Mouse (Mus musculus): ENCODE measurements around the gene Dnali1. TPM values are rescaled to one million over a fixed set of nuclear protein-coding genes. Genes with fewer than 3 reads are reported as not detected.

Dnali1 gene
- not detected for total RNA-seq (2021)

- peak; percentile 66 for DNase-seq
Measured at GRCm38 (mm10) chr4:125065517-125066307, at the start of gene Dnali1. Dnali1 (minus strand) TSS chr4:125065703.

DNA sequence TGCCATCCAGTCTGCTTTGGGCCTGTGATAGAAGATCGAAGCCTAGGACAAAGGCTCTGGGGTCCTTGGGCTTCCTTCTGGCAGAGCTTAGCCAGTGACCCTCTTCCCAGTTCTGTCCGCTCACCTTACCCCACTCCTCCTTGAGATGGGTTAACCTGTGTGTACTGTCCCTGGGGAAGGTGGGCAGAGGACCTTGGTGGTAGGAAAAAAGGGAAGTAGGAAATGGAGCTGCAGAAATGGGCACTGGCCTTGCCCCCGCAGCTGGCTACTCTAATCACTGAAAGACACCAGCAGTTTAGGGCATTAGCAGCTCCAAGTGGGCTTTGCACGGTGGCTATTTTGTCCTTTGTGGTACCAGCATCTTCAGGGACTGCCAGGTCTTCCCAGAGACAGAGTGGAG is 49.6 kb upstream of the Dnali1 start:
- no peak for DNase-seq

GRCm38 (mm10) chr4:125114638-125115037 is 49.1 kb upstream of the Dnali1 start:
- peak; percentile 89 for DNase-seq

DNA sequence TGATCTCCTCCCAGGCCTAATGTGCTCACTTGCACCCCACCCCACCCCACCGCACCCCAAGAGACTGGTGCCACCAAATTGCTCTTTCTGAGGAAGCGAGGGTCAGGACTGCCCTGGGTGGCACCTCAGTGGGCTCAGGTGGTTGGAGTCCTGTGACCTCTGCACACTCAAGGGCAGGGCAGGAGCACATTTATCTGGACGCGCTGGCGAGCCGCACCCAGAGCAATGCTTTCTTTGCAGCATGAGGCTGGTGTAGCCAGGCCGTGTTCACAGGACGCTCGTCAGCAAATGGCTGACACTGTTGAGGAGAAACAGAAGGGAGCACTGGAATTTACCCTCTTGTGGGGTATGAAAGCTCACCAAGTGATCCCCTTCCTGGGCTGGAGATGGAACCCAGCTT is 39.9 kb upstream of the Dnali1 start:
- no peak for DNase-seq

DNA sequence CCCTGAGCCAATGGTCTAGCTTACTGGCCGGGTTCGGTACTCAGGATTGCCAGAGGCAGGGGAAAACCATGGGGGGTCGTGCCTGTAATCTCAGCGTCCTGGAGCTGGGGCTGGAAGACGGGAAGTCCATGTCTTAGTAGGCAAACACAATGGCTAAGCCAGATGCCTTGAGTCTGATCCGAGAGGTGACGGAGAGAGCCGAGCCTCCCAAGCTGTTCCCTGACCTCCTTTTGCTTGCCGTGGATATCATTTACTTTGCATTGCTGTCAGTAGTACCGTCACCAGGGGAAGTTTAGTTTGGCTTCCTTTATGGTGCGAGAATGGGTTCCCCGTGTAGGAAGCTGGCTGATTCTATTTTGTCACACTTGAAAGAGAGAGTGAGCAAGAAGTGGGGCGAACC is 35.8 kb upstream of the Dnali1 start:
- DNase-seq: no peak

DNA sequence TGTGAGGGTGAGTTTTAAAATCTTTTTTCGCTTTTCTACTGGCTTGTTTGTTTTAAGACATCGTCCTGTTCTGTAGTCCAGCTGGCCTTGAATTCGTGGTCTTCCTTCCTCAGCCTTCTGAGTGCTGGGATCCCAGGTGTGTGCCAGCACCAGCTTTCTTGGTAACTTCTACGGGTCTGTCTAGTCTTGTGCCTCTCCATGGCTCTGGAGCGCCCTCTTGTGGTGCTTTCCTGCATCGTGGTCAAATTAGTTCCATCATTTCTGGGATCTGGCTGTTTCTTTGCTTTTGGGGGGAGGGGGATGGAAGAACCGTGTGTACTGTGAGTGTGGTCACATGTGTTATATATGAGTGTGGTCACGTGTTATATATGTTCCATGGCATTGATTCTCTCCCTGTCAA is 34.0 kb upstream of the Dnali1 start:
- DNase-seq: peak; percentile 89

DNA sequence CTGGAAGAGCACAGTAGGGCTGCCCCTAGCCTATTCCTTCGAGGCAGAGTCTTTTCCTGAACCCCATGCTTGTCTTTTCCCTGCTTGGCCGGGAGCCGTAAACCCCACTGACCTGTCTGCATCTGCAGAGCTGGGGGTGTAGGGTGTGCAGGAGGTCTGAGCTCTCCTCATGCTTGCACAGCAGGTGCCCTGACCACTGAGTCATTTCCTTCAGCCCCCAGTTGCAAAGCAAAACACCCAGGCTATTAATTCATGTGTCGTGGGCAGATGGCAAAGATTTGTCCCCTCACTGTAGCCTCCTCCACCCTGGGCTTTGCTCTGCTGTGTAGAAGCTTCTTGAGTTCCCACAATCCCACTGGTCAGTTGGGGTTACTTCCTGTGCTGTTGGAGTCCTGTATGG is 31.9 kb upstream of the Dnali1 start:
- no peak for DNase-seq

DNA sequence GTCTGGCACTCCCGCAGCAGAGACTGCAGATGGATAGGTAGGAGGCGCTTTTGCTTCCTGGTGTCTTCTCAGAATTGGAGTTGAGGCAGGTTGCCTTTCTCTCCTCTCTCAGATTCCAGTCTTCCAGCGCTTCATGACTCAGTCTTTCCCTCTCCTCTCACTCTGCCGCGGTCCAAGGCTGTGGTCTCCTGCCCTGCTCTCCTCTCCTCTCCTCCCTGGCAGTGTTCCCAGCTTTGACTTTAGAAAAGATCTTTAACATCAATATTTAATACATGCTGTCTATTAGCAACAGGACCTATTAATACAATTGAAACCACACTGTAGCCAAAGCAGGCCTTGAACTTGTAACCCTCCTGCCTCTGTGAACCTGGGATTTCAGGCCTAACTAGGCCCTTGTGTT is 30.6 kb upstream of the Dnali1 start:
- DNase-seq: no peak

DNA sequence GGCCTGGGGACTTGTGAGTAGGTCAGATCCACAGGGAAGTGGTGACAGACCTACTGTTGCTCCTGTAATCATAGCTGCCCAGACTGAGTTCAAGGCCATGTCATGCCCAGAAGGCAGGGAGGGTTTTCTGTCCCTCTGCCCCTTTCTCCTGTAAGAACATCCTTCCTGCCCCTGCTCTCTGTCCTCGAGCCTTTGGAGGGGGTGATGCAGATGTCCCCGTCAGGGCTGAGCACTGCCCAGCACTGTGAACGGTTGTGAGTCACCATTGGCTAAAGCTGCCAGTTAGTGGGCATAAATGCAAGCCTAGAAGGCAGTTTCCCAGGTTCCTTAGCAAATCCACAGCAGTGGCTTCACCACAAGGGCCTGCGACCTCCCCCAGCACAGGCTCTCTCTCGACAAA is 27.5 kb upstream of the Dnali1 start:
- no peak for DNase-seq

DNA sequence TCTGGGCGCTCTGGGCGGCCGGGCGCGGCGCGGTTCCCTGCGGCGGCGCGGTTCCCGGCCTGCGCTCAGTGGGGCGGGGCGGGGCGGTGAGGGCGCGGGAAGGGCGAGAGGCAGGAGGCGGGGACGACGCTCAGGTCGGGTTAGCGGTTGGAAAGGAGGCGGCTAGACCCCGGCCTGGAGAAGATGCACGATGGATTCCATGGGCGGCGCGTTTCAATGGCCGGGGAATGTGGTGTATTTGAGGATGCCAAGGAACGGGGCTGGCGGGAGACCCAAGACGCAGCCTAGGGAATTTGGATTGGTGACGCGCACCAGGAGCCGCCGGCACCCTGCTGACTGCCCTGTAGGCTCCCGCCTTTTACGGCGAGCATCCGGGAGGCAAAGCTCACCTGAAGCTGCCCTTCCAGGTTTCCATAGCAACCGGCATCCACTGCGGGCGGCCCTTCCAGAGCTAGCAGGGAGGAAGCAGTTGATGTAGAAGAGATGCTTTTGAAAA is 19.9 kb upstream of the Dnali1 start:
- peak; percentile 80 for DNase-seq

- DNase-seq: peak; percentile 96
Measured at GRCm38 (mm10) chr4:125084403-125085345, 19.2 kb upstream of the Dnali1 start, which contains the start of gene Meaf6. Meaf6 (plus strand) TSS chr4:125085134.

- DNase-seq: no peak
Measured at GRCm38 (mm10) chr4:125078698-125079097, 13.2 kb upstream of the Dnali1 start.

DNA sequence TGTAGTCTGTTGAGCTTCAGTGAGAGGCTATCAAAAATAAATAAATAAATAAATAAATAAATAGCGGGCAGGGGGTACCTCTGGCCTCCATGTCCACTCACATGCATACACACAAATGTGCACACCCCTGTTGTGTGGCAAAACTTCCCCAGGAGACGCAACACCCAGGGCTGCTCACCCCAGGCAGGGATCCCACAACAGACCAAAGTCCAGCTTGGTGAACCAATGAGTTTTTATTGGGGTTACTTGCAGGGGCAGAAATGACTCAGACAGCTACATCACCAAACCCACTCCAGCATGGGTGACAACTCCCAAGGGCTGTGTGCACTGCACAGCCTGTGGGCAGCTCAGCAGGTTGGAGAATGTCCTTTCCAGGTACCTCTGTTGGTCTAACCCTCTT is 12.2 kb upstream of the Dnali1 start:
- DNase-seq: no peak

DNA sequence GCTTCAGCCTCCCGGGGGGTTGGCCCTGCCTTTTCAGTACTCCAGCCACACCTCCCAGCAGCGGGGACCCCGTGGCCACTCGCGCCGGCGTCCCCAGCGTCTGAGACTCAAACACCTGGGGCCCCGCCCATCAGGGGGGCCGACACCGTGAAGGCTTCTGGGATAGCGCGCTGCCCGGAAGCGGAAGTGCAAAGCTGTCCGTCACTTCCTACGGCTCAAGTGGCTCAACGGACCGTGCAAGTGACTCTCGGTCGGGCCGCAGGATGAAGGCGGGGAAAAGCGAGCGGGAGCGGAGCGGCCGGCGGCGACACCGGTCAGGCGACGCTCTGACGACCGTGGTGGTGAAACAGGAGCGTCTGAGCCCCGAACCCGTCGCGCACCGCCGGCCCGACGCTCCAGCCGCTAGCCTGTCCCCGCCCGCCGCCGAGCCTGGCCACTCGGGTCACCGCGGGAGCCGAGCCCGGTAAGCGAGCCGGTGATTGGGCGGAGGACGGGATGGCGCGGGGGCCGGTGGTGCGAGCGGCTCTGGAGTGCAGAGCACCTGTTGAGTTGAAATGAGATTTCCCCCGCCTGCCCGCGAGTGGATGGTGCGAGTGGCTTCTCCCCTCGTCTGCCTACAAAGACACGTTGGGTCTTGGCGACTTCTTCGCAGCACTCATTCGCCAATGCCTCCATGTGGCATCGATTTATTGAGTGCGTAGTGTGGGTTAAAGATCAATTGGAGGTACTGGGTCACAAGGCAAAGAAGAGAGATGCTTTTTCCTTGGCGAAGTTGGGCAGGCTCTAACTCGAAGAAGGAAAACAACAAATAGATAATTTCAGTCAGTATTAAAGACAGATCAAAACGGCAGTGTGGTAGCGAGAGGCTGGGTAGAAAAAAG is 1.2 kb upstream of the Dnali1 start, which contains the start of gene Snip1:
Gene Snip1, plus strand, starts transcription at position 183 of the 881 bp plus-strand sequence.
- peak; percentile 95 for DNase-seq

DNA sequence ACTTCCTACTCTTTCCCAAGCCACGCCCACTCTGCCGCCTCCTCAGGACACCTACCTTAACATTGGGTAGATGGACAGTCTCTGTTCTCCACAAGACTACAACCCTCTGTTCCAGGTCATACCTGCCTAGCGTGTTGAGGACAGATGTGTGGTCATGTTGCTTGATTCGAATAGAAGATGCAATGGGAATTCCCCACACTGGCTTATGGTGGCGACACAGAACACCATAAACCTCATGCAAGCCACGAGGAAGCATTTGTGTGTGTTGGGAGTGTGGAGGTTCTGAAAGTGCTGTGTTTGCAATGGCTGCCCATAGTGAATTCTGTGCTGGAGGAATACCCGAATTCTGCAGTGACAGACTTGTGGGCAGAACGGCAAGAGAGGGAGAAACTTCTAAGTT is 1.7 kb downstream of the Dnali1 start:
- DNase-seq: no peak

GRCm38 (mm10) chr4:125059025-125059424 is 6.5 kb downstream of the Dnali1 start:
- DNase-seq: peak; percentile 75

DNA sequence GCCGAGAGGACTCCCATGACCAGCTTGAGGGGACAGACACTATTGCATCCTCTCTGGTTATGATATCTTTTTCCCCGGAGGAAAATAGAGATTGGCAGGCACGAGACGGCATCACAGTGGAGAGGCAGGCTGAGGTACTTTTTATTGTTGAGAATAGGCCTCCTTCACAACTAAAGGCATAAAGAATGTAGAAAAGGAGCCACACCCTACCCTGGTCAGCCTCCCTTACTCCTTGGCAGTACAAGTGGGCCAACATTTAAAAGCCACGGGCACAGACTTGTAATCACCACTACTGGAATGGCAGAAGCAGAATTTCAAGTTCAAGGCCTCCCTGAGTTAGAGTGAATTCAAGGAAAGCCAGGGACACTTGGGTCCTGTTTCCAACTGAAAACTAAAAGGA is 7.5 kb downstream of the Dnali1 start:
- DNase-seq: no peak

DNA sequence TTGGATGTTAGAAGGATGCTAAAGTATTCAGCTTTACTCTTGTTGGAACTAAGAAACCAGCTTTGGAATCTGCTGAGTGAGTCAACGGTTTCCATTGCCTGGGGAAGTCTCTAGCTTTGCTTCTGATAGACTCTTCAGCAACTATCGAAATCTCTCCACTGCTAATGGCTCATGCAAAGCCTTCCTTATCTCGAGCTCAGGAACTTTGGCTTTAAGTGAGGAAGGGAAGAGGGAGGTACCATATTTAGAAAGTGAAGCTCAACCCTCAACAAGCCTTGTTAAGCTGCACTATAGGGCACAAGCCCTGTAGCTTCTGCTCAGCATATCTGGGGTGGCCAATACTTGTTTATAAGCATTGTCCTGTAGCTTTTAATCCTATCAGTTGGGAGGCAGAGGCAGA is 8.2 kb downstream of the Dnali1 start:
- no peak for DNase-seq

- DNase-seq: no peak
Measured at GRCm38 (mm10) chr4:125056476-125056875, 9.0 kb downstream of the Dnali1 start.

GRCm38 (mm10) chr4:125055385-125055784 is 10.1 kb downstream of the Dnali1 start:
- no peak for DNase-seq

- no peak for DNase-seq
Measured at GRCm38 (mm10) chr4:125044454-125044853, 21.0 kb downstream of the Dnali1 start.

- DNase-seq: no peak
Measured at GRCm38 (mm10) chr4:125034341-125034740, 31.2 kb downstream of the Dnali1 start.
